Mouse (Mus musculus): ENCODE measurements around the gene Itga8.

- TF ChIP-seq CTCF (IDR thresholded peaks at IDR 0.05) (no peak), EP300 (IDR thresholded peaks at IDR 0.05) (no peak)
Observed at GRCm38 (mm10) chr2:12293458-12293857, 8.3 kb downstream of the Itga8 start.
